Comparison of ENCODE assay signal across 22 mouse cellular contexts in genomic region chr16:10553858-10554257, GRCm38 (mm10). TPM values are rescaled to one million over a fixed set of nuclear protein-coding genes. Genes with fewer than 3 reads are reported as not detected.
A peak's percentile ranks its signal among the peaks of the same experiment; 100 is the strongest.
DNase-seq lines count a peak whose midpoint lies in the region; ATAC-seq and TF ChIP-seq lines count a peak whose summit lies in the region.
"Had no signal": no experiment of that assay in that cellular context is flagged by ENCODE, and none has a peak within 500 bp of the region (broad histone marks: within the 10 kb centered on the region; RNA-seq: fewer than 3 reads in every experiment).

No protein-coding gene starts in this region.

- H3K4me2 ChIP-seq in liver, postnatal 0 days (ENCODE audit: low read depth, low read length): no peak overlapping the region
- no peak overlapping the region for H3K4me2 ChIP-seq in kidney, embryonic 14.5 days (replicated peaks; ENCODE audit: low read depth, low read length)
- H3K4me2 ChIP-seq: embryonic facial prominence, embryonic 13.5 days; embryonic facial prominence, embryonic 15.5 days; forebrain, embryonic 12.5 days had no signal

- H3K36me3 ChIP-seq in MEL (ENCODE audit: control insufficient read depth in 1 of 2, insufficient read depth in 2 of 2, low read length in 2 of 2): peaks cover 0 to 9% of the 10 kb centered on the region in 2 experiments; a peak in 2 of 4 replicates
- no peaks in the 10 kb centered on the region for H3K36me3 ChIP-seq in hindbrain, embryonic 10.5 days
- H3K36me3 ChIP-seq in liver, postnatal 0 days (replicated peaks; ENCODE audit: insufficient read depth, low read length): no peaks in the 10 kb centered on the region
- H3K36me3 ChIP-seq in kidney, embryonic 14.5 days (ENCODE audit: control insufficient read depth, insufficient read depth, low read length): no peaks in the 10 kb centered on the region
- H3K36me3 ChIP-seq: embryonic facial prominence, embryonic 13.5 days; embryonic facial prominence, embryonic 15.5 days; forebrain, embryonic 10.5 days; forebrain, embryonic 12.5 days had no signal

- WGBS in hindbrain, embryonic 10.5 days: 93% methylated on average over 2 of the region's 2 CpGs
- WGBS in liver, postnatal 0 days (ENCODE audit: insufficient replicate concordance): 48% methylated on average over 2 of the region's 2 CpGs
- WGBS in kidney, embryonic 14.5 days: 84% methylated on average over 2 of the region's 2 CpGs

- no peaks in the 10 kb centered on the region for H3K27me3 ChIP-seq in MEL (ENCODE audit: control insufficient read depth in 1 of 2, insufficient read depth in 2 of 2, low read length in 2 of 2)
- no peaks in the 10 kb centered on the region for H3K27me3 ChIP-seq in hindbrain, embryonic 10.5 days (ENCODE audit: insufficient read depth, poor library complexity, severe bottlenecking)
- no peaks in the 10 kb centered on the region for H3K27me3 ChIP-seq in liver, postnatal 0 days (ENCODE audit: insufficient read depth, low read length)
- no peaks in the 10 kb centered on the region for H3K27me3 ChIP-seq in kidney, embryonic 14.5 days (ENCODE audit: control insufficient read depth, insufficient read depth, low read length)
- H3K27me3 ChIP-seq: embryonic facial prominence, embryonic 13.5 days; embryonic facial prominence, embryonic 15.5 days; forebrain, embryonic 12.5 days had no signal

- peak in 1 of 2 experiments; percentile 56; a peak in 1 of 4 replicates for TF ChIP-seq EP300 in MEL (IDR thresholded peaks at IDR 0.05; ENCODE audit: low read depth in 1 of 2, low read length in 2 of 2)
- TF ChIP-seq EP300 in liver, postnatal 0 days (IDR thresholded peaks at IDR 0.05; ENCODE audit: low read depth): no peak

- H3K9ac ChIP-seq in MEL (ENCODE audit: control insufficient read depth, low read depth, low read length, poor library complexity, severe bottlenecking): no peak overlapping the region
- no peak overlapping the region for H3K9ac ChIP-seq in liver, postnatal 0 days (replicated peaks)
- H3K9ac ChIP-seq in kidney, embryonic 14.5 days (ENCODE audit: low read depth, low read length): no peak overlapping the region
- H3K9ac ChIP-seq: embryonic facial prominence, embryonic 13.5 days; embryonic facial prominence, embryonic 15.5 days; forebrain, embryonic 12.5 days had no signal

- TF ChIP-seq RAD21 in MEL (IDR thresholded peaks at IDR 0.05; ENCODE audit: low read depth, low read length): no peak

- H3K27ac ChIP-seq in MEL (ENCODE audit: control insufficient read depth, low read depth, low read length): no peak overlapping the region
- H3K27ac ChIP-seq in hindbrain, embryonic 10.5 days: no peak overlapping the region
- H3K27ac ChIP-seq in liver, postnatal 0 days (ENCODE audit: low read depth): no peak overlapping the region
- H3K27ac ChIP-seq in kidney, embryonic 14.5 days (ENCODE audit: low read depth, low read length): no peak overlapping the region
- H3K27ac ChIP-seq: embryonic facial prominence, embryonic 13.5 days; embryonic facial prominence, embryonic 15.5 days; forebrain, embryonic 10.5 days; forebrain, embryonic 12.5 days had no signal

- no peak for TF ChIP-seq POLR2A in MEL (IDR thresholded peaks at IDR 0.05; ENCODE audit: control insufficient read depth in 1 of 2, insufficient read depth in 1 of 2, low read depth in 1 of 2, low read length in 2 of 2, poor library complexity in 1 of 2)

- H3K79me2 ChIP-seq in MEL (ENCODE audit: control insufficient read depth, insufficient read depth, low read length, poor library complexity): peaks cover 8% of the 10 kb centered on the region; the same call in 1 of the 2 replicates

- no peak for TF ChIP-seq CTCF in MEL (IDR thresholded peaks at IDR 0.05 in 2 of 3, conservative IDR thresholded peaks at IDR 0.05 in 1 of 3; ENCODE audit: control insufficient read depth in 1 of 3, insufficient read depth in 1 of 3, low read depth in 2 of 3, low read length in 3 of 3, poor library complexity in 1 of 3, severe bottlenecking in 1 of 3)
- TF ChIP-seq CTCF in liver, postnatal 0 days (IDR thresholded peaks at IDR 0.05; ENCODE audit: low read depth): no peak

- peak; percentile 64 for DNase-seq in MEL (ENCODE audit: low read depth, low spot score)
- no peak for DNase-seq in hindbrain, embryonic 10.5 days (ENCODE audit: low spot score)
- DNase-seq in liver, postnatal 0 days: no peak
- DNase-seq: adrenal gland, adult 2 months; adrenal gland, postnatal 10 days; adrenal gland, postnatal 25 days; cerebellum, adult 11 months; cerebellum, adult 18-20 months; cerebellum, adult 8-10 months; cerebellum, adult 9-11 months; cerebellum, postnatal 14 days; embryo, embryonic 11 days had no signal

- peaks cover 5 to 9% of the 10 kb centered on the region in 2 experiments; a peak in 3 of 4 replicates for H3K4me1 ChIP-seq in MEL (ENCODE audit: control insufficient read depth in 1 of 2, insufficient read depth in 2 of 2, low read length in 2 of 2)
- H3K4me1 ChIP-seq in hindbrain, embryonic 10.5 days (replicated peaks): no peaks in the 10 kb centered on the region
- no peaks in the 10 kb centered on the region for H3K4me1 ChIP-seq in liver, postnatal 0 days (ENCODE audit: insufficient read depth)
- no peaks in the 10 kb centered on the region for H3K4me1 ChIP-seq in kidney, embryonic 14.5 days (ENCODE audit: control insufficient read depth, insufficient read depth, low read length)
- H3K4me1 ChIP-seq: forebrain, embryonic 10.5 days; forebrain, embryonic 12.5 days had no signal

- H3K9me3 ChIP-seq in MEL (replicated peaks; ENCODE audit: insufficient read depth, low read length): no peaks in the 10 kb centered on the region
- no peaks in the 10 kb centered on the region for H3K9me3 ChIP-seq in hindbrain, embryonic 10.5 days
- H3K9me3 ChIP-seq in liver, postnatal 0 days (ENCODE audit: low read length): no peaks in the 10 kb centered on the region
- no peaks in the 10 kb centered on the region for H3K9me3 ChIP-seq in kidney, embryonic 14.5 days (ENCODE audit: control insufficient read depth, low read length)
- H3K9me3 ChIP-seq: embryonic facial prominence, embryonic 13.5 days; embryonic facial prominence, embryonic 15.5 days; forebrain, embryonic 10.5 days; forebrain, embryonic 12.5 days had no signal

- peak; percentile 28; the same call in 1 of the 2 replicates for ATAC-seq in granulocyte monocyte progenitor cell, adult 5-6 weeks (replicated peaks; ENCODE audit: poor library complexity, severe bottlenecking)
- ATAC-seq in megakaryocyte-erythroid progenitor cell, adult 5-6 weeks (replicated peaks; ENCODE audit: low FRiP score, low TSS enrichment, poor library complexity, severe bottlenecking): peak; percentile 60
- ATAC-seq in liver, postnatal 0 days: no peak
- no peak for ATAC-seq in kidney, embryonic 14.5 days (ENCODE audit: low FRiP score, low TSS enrichment)
- ATAC-seq: forebrain, embryonic 14.5 days; forebrain, embryonic 16.5 days had no signal

- no peak overlapping the region for H3K4me3 ChIP-seq in MEL (ENCODE audit: control insufficient read depth in 1 of 2, insufficient read depth in 1 of 2, low read depth in 2 of 2, low read length in 2 of 2)
- H3K4me3 ChIP-seq in hindbrain, embryonic 10.5 days: no peak overlapping the region
- no peak overlapping the region for H3K4me3 ChIP-seq in liver, postnatal 0 days (ENCODE audit: low read depth, low read length)
- no peak overlapping the region for H3K4me3 ChIP-seq in kidney, embryonic 14.5 days (ENCODE audit: low read length)
- H3K4me3 ChIP-seq: embryonic facial prominence, embryonic 13.5 days; embryonic facial prominence, embryonic 15.5 days; erythroblast, embryonic 14.5 days; forebrain, embryonic 10.5 days; forebrain, embryonic 12.5 days had no signal

TF ChIP-seq in MEL, 35 proteins besides CTCF, POLR2A, EP300 and RAD21:
- TF ChIP-seq SIN3A (IDR thresholded peaks at IDR 0.05; ENCODE audit: low read length) (0 out of 2 replicates have a peak, but pooled peaks have one; percentile 36), CHD1 (IDR thresholded peaks at IDR 0.05; ENCODE audit: low read depth, low read length) (no peak), RCOR1 (IDR thresholded peaks at IDR 0.05; ENCODE audit: low read depth, low read length) (peak; percentile 13; the same call in 1 of the 2 replicates), JUND (IDR thresholded peaks at IDR 0.05; ENCODE audit: low read depth, low read length) (no peak), GATA1 (IDR thresholded peaks at IDR 0.05; ENCODE audit: low read depth, low read length) (peak; percentile 91), ELF1 (IDR thresholded peaks at IDR 0.05; ENCODE audit: low read depth, low read length) (0 out of 2 replicates have a peak, but pooled peaks have one; percentile 41), POLR2AphosphoS5 (IDR thresholded peaks at IDR 0.05; ENCODE audit: borderline replicate concordance, low read depth, low read length) (no peak)
TF ChIP-seq in MEL: peak in this region for 4.

RNA-seq across cellular contexts. Expression of gene Clec16a, which starts 8.7 kb away (rescaled TPM):
- total RNA-seq in MEL (2012; rRNA removed): 10.4 TPM in 2 replicates
- 10 to 100 TPM; 22.1 to 49.3 TPM for polyA plus RNA-seq in MEL (2012; ENCODE audit: insufficient read depth in 1 of 2, insufficient read length in 2 of 2, low read depth in 1 of 2, low replicate concordance in 2 of 2, missing spikeins in 1 of 2)
- 14.3 and 17.9 TPM in 2 replicates for total RNA-seq in granulocyte monocyte progenitor cell, adult 5-6 weeks (2014; fragmentation: Nextera tagmentation)
- 15.2 and 19.6 TPM in 2 replicates for total RNA-seq in granulocyte monocyte progenitor cell, adult 5-6 weeks (2017)
- total RNA-seq in megakaryocyte-erythroid progenitor cell, adult 5-6 weeks (2014; fragmentation: Nextera tagmentation): 13.2 and 20.9 TPM in 2 replicates
- total RNA-seq in megakaryocyte-erythroid progenitor cell, adult 5-6 weeks (2017): 6.3 and 13.6 TPM in 2 replicates
- polyA plus RNA-seq in hindbrain, embryonic 10.5 days (2016; fragmentation: Nextera tagmentation; extraction: Ambion mirVana): 34.5 and 35.0 TPM in 2 replicates
- 9.5 and 11.3 TPM in 2 replicates for polyA plus RNA-seq in liver, postnatal 0 days (2015; fragmentation: Nextera tagmentation; extraction: Ambion mirVana)
- polyA plus RNA-seq in kidney, embryonic 14.5 days (2014; fragmentation: Nextera tagmentation; extraction: Ambion mirVana): 38.4 and 46.3 TPM in 2 replicates

RNA-seq across cellular contexts. Expression of gene Dexi, which starts 11.0 kb away (rescaled TPM):
- total RNA-seq in MEL (2012; rRNA removed): 8.1 and 9.3 TPM in 2 replicates
- polyA plus RNA-seq in MEL (2012; ENCODE audit: insufficient read depth in 1 of 2, insufficient read length in 2 of 2, low read depth in 1 of 2, low replicate concordance in 2 of 2, missing spikeins in 1 of 2): 10 to 100 TPM in 1 of 2 experiments, not detected in 1; 17.8 TPM
- total RNA-seq in granulocyte monocyte progenitor cell, adult 5-6 weeks (2014; fragmentation: Nextera tagmentation): 4.9 and 7.5 TPM in 2 replicates
- total RNA-seq in granulocyte monocyte progenitor cell, adult 5-6 weeks (2017): 3.1 and 7.5 TPM in 2 replicates
- 12.5 and 13.2 TPM in 2 replicates for total RNA-seq in megakaryocyte-erythroid progenitor cell, adult 5-6 weeks (2014; fragmentation: Nextera tagmentation)
- total RNA-seq in megakaryocyte-erythroid progenitor cell, adult 5-6 weeks (2017): 1.8 and 3.2 TPM in 2 replicates
- polyA plus RNA-seq in hindbrain, embryonic 10.5 days (2016; fragmentation: Nextera tagmentation; extraction: Ambion mirVana): 14.9 and 22.1 TPM in 2 replicates
- polyA plus RNA-seq in liver, postnatal 0 days (2015; fragmentation: Nextera tagmentation; extraction: Ambion mirVana): 2.8 and 4.4 TPM in 2 replicates
- polyA plus RNA-seq in kidney, embryonic 14.5 days (2014; fragmentation: Nextera tagmentation; extraction: Ambion mirVana): 27.4 and 32.5 TPM in 2 replicates

Comparison
In these comparisons a context has a peak if more than half of its experiments do, and no peak if none do; other contexts are left out.
1. ATAC-seq: peak in granulocyte monocyte progenitor cell, adult 5-6 weeks (single experiment) and megakaryocyte-erythroid progenitor cell, adult 5-6 weeks (single experiment); none in liver, postnatal 0 days (single experiment) and kidney, embryonic 14.5 days (single experiment).